Mouse (Mus musculus): ENCODE data around the gene Btnl1. TPM values are rescaled to one million over a fixed set of nuclear protein-coding genes. Genes with fewer than 3 reads are reported as not detected.
A peak's percentile ranks its signal among the peaks of the same experiment; 100 is the strongest.

The Btnl1 gene
- polyA plus RNA-seq, 1 experiment from 2014 or later = not detected

DNA sequence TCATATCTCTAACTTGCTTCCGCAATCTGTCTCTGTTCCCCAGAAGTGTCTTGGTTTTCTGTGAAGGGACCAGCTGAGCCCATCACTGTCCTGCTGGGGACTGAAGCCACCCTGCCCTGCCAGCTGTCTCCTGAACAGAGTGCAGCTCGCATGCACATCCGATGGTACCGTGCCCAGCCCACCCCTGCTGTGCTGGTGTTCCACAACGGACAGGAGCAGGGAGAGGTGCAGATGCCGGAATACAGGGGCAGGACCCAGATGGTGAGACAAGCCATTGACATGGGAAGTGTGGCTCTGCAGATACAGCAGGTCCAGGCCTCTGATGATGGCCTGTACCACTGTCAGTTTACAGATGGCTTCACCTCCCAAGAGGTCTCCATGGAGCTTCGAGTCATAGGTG is 2.5 kb downstream of the Btnl1 start:
- ATAC-seq (ENCODE audit: low read depth) = no peak
- no peaks in the 10 kb centered on the region for H3K9me3 ChIP-seq (ENCODE audit: control insufficient read depth, low read length)
- no peaks in the 10 kb centered on the region for H3K4me1 ChIP-seq (replicated peaks; ENCODE audit: control insufficient read depth, insufficient read depth, low read length)
- H3K9ac ChIP-seq (ENCODE audit: low read length) = no peak overlapping the region
- WGBS = 77% methylated on average over 7 of the region's 7 CpGs
- H3K27ac ChIP-seq (ENCODE audit: low read length) = no peak overlapping the region
- H3K27me3 ChIP-seq (ENCODE audit: control insufficient read depth, insufficient read depth, low read depth, low read length) = no peaks in the 10 kb centered on the region
- no peaks in the 10 kb centered on the region for H3K36me3 ChIP-seq (ENCODE audit: control insufficient read depth, insufficient read depth, low read length)
- no peak overlapping the region for H3K4me3 ChIP-seq (ENCODE audit: low read length)
- H3K4me2 ChIP-seq (ENCODE audit: low read depth, low read length) = no peak overlapping the region

DNA sequence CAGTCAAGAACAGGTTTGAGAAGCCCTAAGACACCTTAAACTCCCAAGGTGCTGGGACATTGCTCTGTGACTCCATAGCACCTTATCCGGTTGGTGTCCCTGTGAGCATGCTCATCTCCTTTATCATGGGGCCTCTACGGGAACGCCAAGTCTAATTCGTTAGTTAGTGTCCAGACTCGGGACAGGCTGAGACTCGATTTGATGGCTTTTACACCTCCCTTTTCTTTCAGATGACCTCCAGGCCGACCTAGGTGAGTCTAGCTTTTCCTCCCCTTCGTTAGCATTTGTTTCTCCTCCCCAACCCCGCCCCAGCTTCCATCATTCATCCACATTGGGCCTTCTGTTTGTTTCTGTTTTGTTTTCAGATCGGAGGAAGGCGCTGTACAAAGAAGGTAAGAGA is 4.9 kb downstream of the Btnl1 start:
- no peak overlapping the region for H3K4me2 ChIP-seq (ENCODE audit: low read depth, low read length)
- no peaks in the 10 kb centered on the region for H3K4me1 ChIP-seq (replicated peaks; ENCODE audit: control insufficient read depth, insufficient read depth, low read length)
- 66% methylated on average over 11 of the region's 11 CpGs for WGBS
- H3K9ac ChIP-seq (ENCODE audit: low read length) = no peak overlapping the region
- H3K9me3 ChIP-seq (ENCODE audit: control insufficient read depth, low read length) = no peaks in the 10 kb centered on the region
- no peak for ATAC-seq (ENCODE audit: low read depth)
- H3K36me3 ChIP-seq (ENCODE audit: control insufficient read depth, insufficient read depth, low read length) = no peaks in the 10 kb centered on the region
- no peaks in the 10 kb centered on the region for H3K27me3 ChIP-seq (ENCODE audit: control insufficient read depth, insufficient read depth, low read depth, low read length)
- no peak overlapping the region for H3K4me3 ChIP-seq (ENCODE audit: low read length)
- H3K27ac ChIP-seq (ENCODE audit: low read length) = no peak overlapping the region

DNA sequence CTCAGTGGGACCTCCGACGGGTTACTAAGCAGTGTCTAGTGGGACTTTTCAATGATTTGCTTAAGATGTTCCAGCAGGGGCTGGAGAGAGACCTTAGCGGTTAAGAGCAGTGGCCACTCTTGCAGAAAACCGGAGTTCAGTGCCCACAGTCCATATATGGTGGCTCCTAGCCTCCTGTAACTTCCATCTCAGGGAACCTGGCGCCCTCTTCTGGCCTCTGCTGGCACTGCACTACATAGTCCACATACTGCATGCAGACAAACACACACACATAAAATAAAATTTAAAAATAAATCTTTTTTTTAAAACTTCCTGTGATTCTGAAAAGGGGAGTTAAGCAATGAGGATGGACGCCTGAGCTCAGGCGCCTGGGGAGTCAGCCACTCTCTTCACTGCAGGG is 6.3 kb downstream of the Btnl1 start:
- WGBS = 65% methylated on average over 7 of the region's 7 CpGs
- no peak for ATAC-seq (ENCODE audit: low read depth)
- Histone ChIP-seq H3K4me2 (ENCODE audit: low read depth, low read length) (no peak overlapping the region), H3K9me3 (ENCODE audit: control insufficient read depth, low read length) (no peaks in the 10 kb centered on the region), H3K27me3 (ENCODE audit: control insufficient read depth, insufficient read depth, low read depth, low read length) (no peaks in the 10 kb centered on the region), H3K27ac (ENCODE audit: low read length) (no peak overlapping the region), H3K36me3 (ENCODE audit: control insufficient read depth, insufficient read depth, low read length) (no peaks in the 10 kb centered on the region), H3K4me3 (ENCODE audit: low read length) (no peak overlapping the region), H3K4me1 (replicated peaks; ENCODE audit: control insufficient read depth, insufficient read depth, low read length) (no peaks in the 10 kb centered on the region), H3K9ac (ENCODE audit: low read length) (no peak overlapping the region)

DNA sequence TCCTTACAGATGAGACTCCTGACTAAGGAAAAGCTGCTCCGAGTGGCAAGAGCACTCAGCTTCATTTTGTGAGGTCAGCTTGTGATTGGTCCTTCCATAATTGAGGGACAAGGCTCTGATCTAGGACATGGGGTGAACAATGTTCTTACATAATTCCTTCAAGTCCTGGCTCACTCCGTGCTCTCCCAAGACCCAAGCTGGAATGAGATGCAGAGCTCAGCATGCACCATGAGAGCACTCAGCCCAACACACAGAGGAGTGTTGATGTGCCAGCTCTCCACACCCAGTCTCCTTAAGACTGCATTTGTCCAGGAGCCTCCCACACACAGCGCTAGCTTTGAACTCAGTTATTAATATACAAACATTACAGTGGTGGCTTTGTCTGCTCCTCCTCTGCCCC is 7.8 kb downstream of the Btnl1 start:
- 54% methylated on average over 3 of the region's 3 CpGs for WGBS

DNA sequence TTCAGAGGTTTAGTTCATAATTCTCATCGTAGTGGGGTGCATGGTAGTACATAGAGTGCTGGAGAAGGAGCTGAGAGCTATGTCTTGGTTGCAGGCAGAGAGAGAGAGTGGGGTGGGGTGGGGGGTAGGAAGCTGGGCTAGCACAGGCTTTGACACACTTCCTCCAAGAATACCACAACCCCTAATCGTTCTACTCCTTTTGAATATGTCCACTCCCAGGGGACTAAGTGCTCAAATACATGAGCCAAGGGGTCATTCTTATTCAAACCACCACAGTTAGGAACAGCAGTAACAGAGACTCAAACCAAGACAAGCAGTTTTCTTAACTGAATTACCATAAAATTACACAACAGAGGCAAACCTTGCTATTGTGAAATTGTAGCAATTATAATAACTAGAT is 9.7 kb downstream of the Btnl1 start:
- no peak for ATAC-seq (ENCODE audit: low read depth)
- H3K27ac ChIP-seq (ENCODE audit: low read length) = no peak overlapping the region
- WGBS = 60% methylated on average over 2 of the region's 2 CpGs
- no peak overlapping the region for H3K9ac ChIP-seq (ENCODE audit: low read length)
- H3K4me2 ChIP-seq (ENCODE audit: low read depth, low read length) = no peak overlapping the region
- H3K9me3 ChIP-seq (ENCODE audit: control insufficient read depth, low read length) = no peaks in the 10 kb centered on the region
- 0 out of 2 replicates have a peak, but pooled peaks cover 3% of the 10 kb centered on the region for H3K27me3 ChIP-seq (ENCODE audit: control insufficient read depth, insufficient read depth, low read depth, low read length)
- H3K36me3 ChIP-seq (ENCODE audit: control insufficient read depth, insufficient read depth, low read length) = no peaks in the 10 kb centered on the region
- no peaks in the 10 kb centered on the region for H3K4me1 ChIP-seq (replicated peaks; ENCODE audit: control insufficient read depth, insufficient read depth, low read length)
- no peak overlapping the region for H3K4me3 ChIP-seq (ENCODE audit: low read length)

More for the DNA sequence above, 7.8 kb downstream of the Btnl1 start:
- Histone ChIP-seq H3K36me3 (ENCODE audit: control insufficient read depth, insufficient read depth, low read length) (no peaks in the 10 kb centered on the region), H3K9ac (ENCODE audit: low read length) (no peak overlapping the region), H3K9me3 (ENCODE audit: control insufficient read depth, low read length) (no peaks in the 10 kb centered on the region), H3K4me2 (ENCODE audit: low read depth, low read length) (no peak overlapping the region), H3K27me3 (ENCODE audit: control insufficient read depth, insufficient read depth, low read depth, low read length) (no peaks in the 10 kb centered on the region), H3K4me3 (ENCODE audit: low read length) (no peak overlapping the region), H3K4me1 (replicated peaks; ENCODE audit: control insufficient read depth, insufficient read depth, low read length) (no peaks in the 10 kb centered on the region), H3K27ac (ENCODE audit: low read length) (no peak overlapping the region)
- no peak for ATAC-seq (ENCODE audit: low read depth)

DNA sequence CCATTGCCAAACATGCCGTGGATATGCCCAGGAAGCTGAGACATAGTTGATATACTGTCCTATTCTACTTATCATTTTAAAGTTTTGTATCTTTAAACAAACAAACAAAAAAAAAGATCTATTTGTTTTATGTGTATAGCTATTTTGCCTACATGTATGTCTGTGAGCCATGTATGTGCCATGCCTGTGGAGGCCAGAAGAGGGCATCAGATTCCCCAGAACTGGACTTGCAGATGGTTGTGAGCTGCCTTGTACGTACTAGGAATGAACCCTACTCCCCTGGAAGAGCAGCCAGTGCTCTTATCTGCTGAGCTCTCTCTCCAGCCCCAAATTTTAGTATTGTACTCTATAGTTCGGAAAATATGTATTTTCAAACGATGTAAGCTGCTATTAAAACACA is 11.6 kb downstream of the Btnl1 start:
- Histone ChIP-seq H3K36me3 (ENCODE audit: control insufficient read depth, insufficient read depth, low read length) (no peaks in the 10 kb centered on the region), H3K27ac (ENCODE audit: low read length) (no peak overlapping the region), H3K27me3 (ENCODE audit: control insufficient read depth, insufficient read depth, low read depth, low read length) (0 out of 2 replicates have a peak, but pooled peaks cover 3% of the 10 kb centered on the region), H3K9me3 (ENCODE audit: control insufficient read depth, low read length) (no peaks in the 10 kb centered on the region), H3K9ac (ENCODE audit: low read length) (no peak overlapping the region), H3K4me3 (ENCODE audit: low read length) (no peak overlapping the region), H3K4me1 (replicated peaks; ENCODE audit: control insufficient read depth, insufficient read depth, low read length) (no peaks in the 10 kb centered on the region; the same call in 1 of the 2 replicates), H3K4me2 (ENCODE audit: low read depth, low read length) (no peak overlapping the region)
- no peak for ATAC-seq (ENCODE audit: low read depth)
- WGBS = 36% methylated on average over 4 of the region's 4 CpGs

DNA sequence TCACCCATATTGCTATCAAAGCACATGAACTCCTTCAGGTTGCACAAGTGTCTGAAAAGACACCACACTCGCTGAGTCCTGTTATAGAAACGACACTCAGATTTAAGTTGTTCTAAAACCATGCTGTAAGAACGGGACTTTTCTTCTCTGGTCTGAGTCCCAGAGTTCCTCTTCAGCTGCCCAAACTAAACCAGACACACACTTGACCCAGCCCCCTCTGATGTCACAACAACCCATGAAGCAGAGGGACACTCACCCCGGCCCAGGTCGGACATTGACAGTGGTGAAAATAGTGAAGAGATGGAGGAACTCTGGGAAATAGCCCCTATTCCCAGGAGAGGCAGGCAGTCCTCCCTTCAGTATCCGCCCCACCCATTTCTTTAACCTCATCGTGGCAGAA is 14.6 kb downstream of the Btnl1 start:
- H3K4me2 ChIP-seq (ENCODE audit: low read depth, low read length) = no peak overlapping the region
- ATAC-seq (ENCODE audit: low read depth) = no peak

DNA sequence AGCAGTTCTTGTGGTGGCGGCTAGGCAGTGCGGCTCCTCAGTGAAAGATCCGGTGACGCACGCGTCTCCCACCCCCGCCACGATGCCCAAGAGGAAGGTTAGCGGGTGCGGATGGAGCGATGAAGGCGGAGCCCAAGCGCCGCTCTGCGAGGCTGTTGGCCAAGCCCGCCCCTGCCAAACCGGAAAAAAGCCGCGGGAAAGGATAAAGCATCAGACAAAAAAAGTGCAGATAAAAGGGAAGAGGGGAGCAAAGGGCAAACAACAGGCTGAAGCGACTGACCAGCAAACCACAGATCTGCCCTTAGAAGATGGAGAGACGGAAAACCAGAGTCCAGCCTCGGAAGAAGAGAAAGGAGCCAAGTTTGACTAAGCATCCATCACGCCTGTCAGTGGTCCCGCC is 15.4 kb downstream of the Btnl1 start:
- WGBS = 3% methylated on average over 24 of the region's 24 CpGs
- no peaks in the 10 kb centered on the region; the same call in 1 of the 2 replicates for H3K4me1 ChIP-seq (replicated peaks; ENCODE audit: control insufficient read depth, insufficient read depth, low read length)
- no peaks in the 10 kb centered on the region for H3K9me3 ChIP-seq (ENCODE audit: control insufficient read depth, low read length)
- no peaks in the 10 kb centered on the region for H3K36me3 ChIP-seq (ENCODE audit: control insufficient read depth, insufficient read depth, low read length)
- H3K4me3 ChIP-seq (ENCODE audit: low read length) = peak overlapping the region; percentile 42
- peak; percentile 59; the same call in 1 of the 2 replicates for ATAC-seq (ENCODE audit: low read depth)
- 0 out of 2 replicates have a peak, but pooled peaks cover 3% of the 10 kb centered on the region for H3K27me3 ChIP-seq (ENCODE audit: control insufficient read depth, insufficient read depth, low read depth, low read length)
- H3K27ac ChIP-seq (ENCODE audit: low read length) = no peak overlapping the region
- H3K9ac ChIP-seq (ENCODE audit: low read length) = no peak overlapping the region
- peak overlapping the region; percentile 58 for H3K4me2 ChIP-seq (ENCODE audit: low read depth, low read length)

More for the DNA sequence above, 14.6 kb downstream of the Btnl1 start:
- Histone ChIP-seq H3K27ac (ENCODE audit: low read length) (no peak overlapping the region), H3K36me3 (ENCODE audit: control insufficient read depth, insufficient read depth, low read length) (no peaks in the 10 kb centered on the region), H3K9me3 (ENCODE audit: control insufficient read depth, low read length) (no peaks in the 10 kb centered on the region), H3K4me3 (ENCODE audit: low read length) (no peak overlapping the region), H3K27me3 (ENCODE audit: control insufficient read depth, insufficient read depth, low read depth, low read length) (0 out of 2 replicates have a peak, but pooled peaks cover 3% of the 10 kb centered on the region), H3K9ac (ENCODE audit: low read length) (no peak overlapping the region), H3K4me1 (replicated peaks; ENCODE audit: control insufficient read depth, insufficient read depth, low read length) (no peaks in the 10 kb centered on the region; the same call in 1 of the 2 replicates)
- 58% methylated on average over 7 of the region's 7 CpGs for whole genome bisulfite sequencing

DNA sequence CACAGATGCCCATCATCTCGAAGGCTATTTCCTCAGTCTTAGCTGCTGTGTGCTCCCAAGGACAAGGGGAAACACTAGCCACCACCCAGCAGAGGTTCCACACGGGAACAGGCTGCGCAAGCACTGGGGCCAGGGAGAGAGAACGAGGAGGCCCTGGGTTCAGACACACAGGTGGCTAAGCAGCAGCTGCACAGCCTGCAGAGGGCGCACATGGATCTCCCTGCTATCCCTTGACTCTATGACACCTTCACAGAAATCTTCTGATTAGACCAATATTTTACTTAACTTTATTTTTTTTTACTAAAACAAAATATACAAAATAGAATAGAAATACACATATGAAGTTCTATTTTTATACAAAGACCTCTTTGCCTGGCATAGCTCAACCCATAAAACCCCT is 20.4 kb downstream of the Btnl1 start:
- H3K4me2 ChIP-seq (ENCODE audit: low read depth, low read length) = no peak overlapping the region
- H3K4me1 ChIP-seq (replicated peaks; ENCODE audit: control insufficient read depth, insufficient read depth, low read length) = no peaks in the 10 kb centered on the region
- H3K27me3 ChIP-seq (ENCODE audit: control insufficient read depth, insufficient read depth, low read depth, low read length) = no peaks in the 10 kb centered on the region
- no peak overlapping the region for H3K4me3 ChIP-seq (ENCODE audit: low read length)
- no peak overlapping the region for H3K27ac ChIP-seq (ENCODE audit: low read length)
- 61% methylated on average over 5 of the region's 5 CpGs for WGBS
- H3K9me3 ChIP-seq (ENCODE audit: control insufficient read depth, low read length) = no peaks in the 10 kb centered on the region
- ATAC-seq (ENCODE audit: low read depth) = no peak
- H3K36me3 ChIP-seq (ENCODE audit: control insufficient read depth, insufficient read depth, low read length) = no peaks in the 10 kb centered on the region
- no peak overlapping the region for H3K9ac ChIP-seq (ENCODE audit: low read length)

All from lung, embryonic 16.5 days (tissue).